ENCODE assay signal across 11 mouse cellular contexts in genomic region chr11:88897624-88898379, GRCm38 (mm10). TPM values are rescaled to one million over a fixed set of nuclear protein-coding genes. Genes with fewer than 3 reads are reported as not detected.
DNase-seq lines count a peak whose midpoint lies in the region; ATAC-seq and TF ChIP-seq lines count a peak whose summit lies in the region.
"Had no signal": no experiment of that assay in that cellular context is flagged by ENCODE, and none has a peak within 500 bp of the region (broad histone marks: within the 10 kb centered on the region; RNA-seq: fewer than 3 reads in every experiment).

No protein-coding gene starts in this region.

- 56% methylated on average over 15 of the region's 15 CpGs for WGBS in kidney, adult 2 months
- 25% methylated on average over 15 of the region's 15 CpGs for WGBS in embryonic facial prominence, embryonic 15.5 days
- WGBS in intestine, postnatal 0 days: 36% methylated on average over 15 of the region's 15 CpGs
- 50% methylated on average over 15 of the region's 15 CpGs for WGBS in neural tube, embryonic 12.5 days

- peak overlapping the region; percentile 67 for H3K27ac ChIP-seq in kidney, adult 2 months (ENCODE audit: insufficient read depth, low read depth, low read length)
- no peak overlapping the region for H3K27ac ChIP-seq in embryonic facial prominence, embryonic 15.5 days (replicated peaks)
- H3K27ac ChIP-seq in intestine, postnatal 0 days (ENCODE audit: low read depth, low read length): no peak overlapping the region
- no peak overlapping the region for H3K27ac ChIP-seq in neural tube, embryonic 12.5 days

- no peak overlapping the region for H3K9ac ChIP-seq in embryonic facial prominence, embryonic 15.5 days
- no peak overlapping the region for H3K9ac ChIP-seq in intestine, postnatal 0 days (ENCODE audit: low read depth, low read length)
- no peak overlapping the region for H3K9ac ChIP-seq in neural tube, embryonic 12.5 days

- DNase-seq in kidney, adult 2 months: peak; percentile 70
- no peak for DNase-seq in kidney, adult 8-10 months
- DNase-seq in ovary, postnatal 10 days (ENCODE audit: low spot score): no peak
- no peak for DNase-seq in thymus, postnatal 36 days

- H3K27me3 ChIP-seq in kidney, adult 2 months (replicated peaks; ENCODE audit: control insufficient read depth, insufficient read depth, low read length): no peaks in the 10 kb centered on the region
- H3K27me3 ChIP-seq in embryonic facial prominence, embryonic 15.5 days: no peaks in the 10 kb centered on the region
- no peaks in the 10 kb centered on the region for H3K27me3 ChIP-seq in intestine, postnatal 0 days (replicated peaks; ENCODE audit: control insufficient read depth, insufficient read depth, low read length)
- peaks cover 8% of the 10 kb centered on the region; the same call in 1 of the 2 replicates for H3K27me3 ChIP-seq in neural tube, embryonic 12.5 days (replicated peaks)
- H3K27me3 ChIP-seq: Patski had no signal

- no peak for TF ChIP-seq POLR2A in kidney, adult 2 months (IDR thresholded peaks at IDR 0.05; ENCODE audit: low read depth, low read length)

- TF ChIP-seq CTCF in kidney, adult 2 months (conservative IDR thresholded peaks at IDR 0.05; ENCODE audit: insufficient read depth, insufficient read length, low read depth, low read length): no peak
- no peak for TF ChIP-seq CTCF in intestine, postnatal 0 days (IDR thresholded peaks at IDR 0.05; ENCODE audit: low read depth)

- H3K9me3 ChIP-seq in embryonic facial prominence, embryonic 15.5 days (replicated peaks): no peaks in the 10 kb centered on the region
- no peaks in the 10 kb centered on the region for H3K9me3 ChIP-seq in intestine, postnatal 0 days (ENCODE audit: control insufficient read depth)
- H3K9me3 ChIP-seq in neural tube, embryonic 12.5 days: no peaks in the 10 kb centered on the region
- H3K9me3 ChIP-seq: megakaryocyte, embryonic 14.5 days had no signal

- H3K4me3 ChIP-seq in kidney, adult 2 months (ENCODE audit: insufficient read depth, low read depth, low read length): no peak overlapping the region
- peak overlapping the region; percentile 19; the same call in 1 of the 2 replicates for H3K4me3 ChIP-seq in embryonic facial prominence, embryonic 15.5 days (replicated peaks)
- peak overlapping the region; percentile 17; the same call in 1 of the 2 replicates for H3K4me3 ChIP-seq in intestine, postnatal 0 days (ENCODE audit: low read depth, low read length)
- no peak overlapping the region for H3K4me3 ChIP-seq in neural tube, embryonic 12.5 days
- H3K4me3 ChIP-seq: erythroblast, embryonic 14.5 days; megakaryocyte, embryonic 14.5 days had no signal

- peak overlapping the region; percentile 23 for H3K4me2 ChIP-seq in embryonic facial prominence, embryonic 15.5 days (replicated peaks)
- H3K4me2 ChIP-seq in intestine, postnatal 0 days (replicated peaks; ENCODE audit: low read depth): peak overlapping the region; percentile 52
- peak overlapping the region; percentile 14; the same call in 1 of the 2 replicates for H3K4me2 ChIP-seq in neural tube, embryonic 12.5 days (replicated peaks)

- peaks cover 17% of the 10 kb centered on the region; the same call in 1 of the 2 replicates for H3K4me1 ChIP-seq in kidney, adult 2 months (ENCODE audit: control insufficient read depth, insufficient read depth, low read length)
- H3K4me1 ChIP-seq in embryonic facial prominence, embryonic 15.5 days: peaks cover 7% of the 10 kb centered on the region; the same call in 1 of the 2 replicates
- H3K4me1 ChIP-seq in intestine, postnatal 0 days (replicated peaks; ENCODE audit: control insufficient read depth, insufficient read depth, low read length): 0 out of 2 replicates have a peak, but pooled peaks cover 8% of the 10 kb centered on the region
- H3K4me1 ChIP-seq in neural tube, embryonic 12.5 days: no peaks in the 10 kb centered on the region

- 0 out of 2 replicates have a peak, but pooled peaks have one; percentile 34 for ATAC-seq in embryonic facial prominence, embryonic 15.5 days (ENCODE audit: insufficient number of reproducible peaks, low FRiP score, low TSS enrichment, low read depth)
- ATAC-seq in intestine, postnatal 0 days: 0 out of 2 replicates have a peak, but pooled peaks have one; percentile 38
- ATAC-seq in neural tube, embryonic 12.5 days (ENCODE audit: low FRiP score, low read depth): no peak
- no peak for ATAC-seq in monocyte, adult 5-6 weeks (replicated peaks; ENCODE audit: insufficient number of reproducible peaks, low FRiP score, low TSS enrichment, poor library complexity, severe bottlenecking)
- ATAC-seq: Patski had no signal

- no peaks in the 10 kb centered on the region for H3K36me3 ChIP-seq in kidney, adult 2 months (ENCODE audit: control insufficient read depth, insufficient read depth, low read length)
- H3K36me3 ChIP-seq in embryonic facial prominence, embryonic 15.5 days: no peaks in the 10 kb centered on the region
- H3K36me3 ChIP-seq in intestine, postnatal 0 days (ENCODE audit: control insufficient read depth, insufficient read depth): no peaks in the 10 kb centered on the region
- H3K36me3 ChIP-seq in neural tube, embryonic 12.5 days: no peaks in the 10 kb centered on the region

RNA-seq across cellular contexts. Expression of gene Akap1, which starts 33.4 kb away (rescaled TPM):
- polyA plus RNA-seq in kidney, adult 2 months (2012; rRNA removed): 72.6 and 73.1 TPM in 2 replicates
- 20.2 and 20.9 TPM in 2 replicates for polyA plus RNA-seq in embryonic facial prominence, embryonic 15.5 days (2015; fragmentation: Nextera tagmentation; extraction: Ambion mirVana)
- 12.3 and 12.4 TPM in 2 replicates for polyA plus RNA-seq in intestine, postnatal 0 days (2015; fragmentation: Nextera tagmentation; extraction: Ambion mirVana)
- polyA plus RNA-seq in neural tube, embryonic 12.5 days (2016; fragmentation: Nextera tagmentation; extraction: Ambion mirVana): 23.7 and 24.0 TPM in 2 replicates
- total RNA-seq in monocyte, adult 5-6 weeks (2017): 0.38 to 2.7 TPM (median 1.2 TPM) in 3 replicates

RNA-seq across cellular contexts. Expression of gene Scpep1, which starts 57.5 kb away (rescaled TPM):
- polyA plus RNA-seq in kidney, adult 2 months (2012; rRNA removed): 61.5 and 74.1 TPM in 2 replicates
- 99.0 and 103 TPM in 2 replicates for polyA plus RNA-seq in embryonic facial prominence, embryonic 15.5 days (2015; fragmentation: Nextera tagmentation; extraction: Ambion mirVana)
- 191 and 210 TPM in 2 replicates for polyA plus RNA-seq in intestine, postnatal 0 days (2015; fragmentation: Nextera tagmentation; extraction: Ambion mirVana)
- polyA plus RNA-seq in neural tube, embryonic 12.5 days (2016; fragmentation: Nextera tagmentation; extraction: Ambion mirVana): 34.1 and 37.6 TPM in 2 replicates
- total RNA-seq in monocyte, adult 5-6 weeks (2017): 36.8 to 48.1 TPM (median 46.4 TPM) in 3 replicates

Comparison
In these comparisons a context has a peak if more than half of its experiments do, and no peak if none do; other contexts are left out.
1. H3K4me3 ChIP-seq: peak in embryonic facial prominence, embryonic 15.5 days (single experiment) and intestine, postnatal 0 days (single experiment); none in kidney, adult 2 months (single experiment) and neural tube, embryonic 12.5 days (single experiment).
2. ATAC-seq: peak in embryonic facial prominence, embryonic 15.5 days (single experiment) and intestine, postnatal 0 days (single experiment); none in neural tube, embryonic 12.5 days (single experiment) and monocyte, adult 5-6 weeks (single experiment).
3. Peak in every context shown above with its lines, with median percentiles within 50 percentile points of each other: H3K4me2 ChIP-seq.